In the genomic region with DNA sequence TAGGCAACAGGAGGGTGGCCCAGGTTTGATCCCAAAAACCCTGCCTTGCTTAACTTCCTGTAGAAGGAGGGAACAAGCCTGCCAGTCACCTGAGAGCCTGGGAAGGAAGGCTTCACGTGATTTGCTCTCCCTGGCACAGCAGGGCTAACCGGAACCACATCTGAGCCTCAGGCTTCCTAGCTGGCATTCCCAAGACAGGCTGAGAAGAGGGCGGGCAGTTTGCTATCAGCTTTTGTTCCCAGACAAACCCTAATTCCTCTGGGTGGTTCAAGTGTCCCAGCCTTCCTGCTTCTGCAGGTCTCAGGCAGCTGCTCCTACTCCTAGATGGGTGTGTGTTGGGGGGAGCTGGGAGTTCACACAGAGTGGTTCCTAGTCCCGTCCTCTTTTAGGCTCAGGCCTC, we compare ENCODE assay signal across 10 mouse cellular contexts. TPM values are rescaled to one million over a fixed set of nuclear protein-coding genes. Genes with fewer than 3 reads are reported as not detected.
DNase-seq lines count a peak whose midpoint lies in the region; ATAC-seq lines count a peak whose summit lies in the region.
"Had no signal": no experiment of that assay in that cellular context is flagged by ENCODE, and none has a peak within 500 bp of the region (broad histone marks: within the 10 kb centered on the region; RNA-seq: fewer than 3 reads in every experiment).

No protein-coding gene starts in this region.

- peaks cover 13% of the 10 kb centered on the region for H3K36me3 ChIP-seq in hindbrain, embryonic 10.5 days
- H3K36me3 ChIP-seq in hindbrain, embryonic 16.5 days (ENCODE audit: control insufficient read depth, insufficient read depth, low read length): no peaks in the 10 kb centered on the region
- H3K36me3 ChIP-seq in hindbrain, embryonic 13.5 days: no peaks in the 10 kb centered on the region
- H3K36me3 ChIP-seq: forebrain, embryonic 15.5 days had no signal

- H3K4me1 ChIP-seq in hindbrain, embryonic 10.5 days (replicated peaks): peaks cover 70% of the 10 kb centered on the region
- peaks cover 12% of the 10 kb centered on the region for H3K4me1 ChIP-seq in hindbrain, embryonic 16.5 days (ENCODE audit: control insufficient read depth, insufficient read depth, low read depth, low read length)
- peaks cover 61% of the 10 kb centered on the region for H3K4me1 ChIP-seq in hindbrain, embryonic 13.5 days (replicated peaks)

- no peak for DNase-seq in hindbrain, embryonic 10.5 days (ENCODE audit: low spot score)
- DNase-seq in ZHBTc4 (ENCODE audit: low read depth, low spot score): peak; percentile 87
- peak; percentile 68 for DNase-seq in lung, postnatal 36 days
- no peak for DNase-seq in T-cell, adult 2 months (ENCODE audit: low spot score)
- no peak for DNase-seq in testis, postnatal 14 days (ENCODE audit: low spot score)

- no peaks in the 10 kb centered on the region for H3K9me3 ChIP-seq in hindbrain, embryonic 10.5 days
- no peaks in the 10 kb centered on the region for H3K9me3 ChIP-seq in hindbrain, embryonic 16.5 days (ENCODE audit: control insufficient read depth, low read length)
- no peaks in the 10 kb centered on the region for H3K9me3 ChIP-seq in hindbrain, embryonic 13.5 days
- H3K9me3 ChIP-seq: forebrain, embryonic 15.5 days; G1E had no signal

- peak overlapping the region; percentile 90 for H3K27ac ChIP-seq in hindbrain, embryonic 10.5 days
- H3K27ac ChIP-seq in hindbrain, embryonic 16.5 days (ENCODE audit: low read depth, low read length): no peak overlapping the region
- peak overlapping the region; percentile 72 for H3K27ac ChIP-seq in hindbrain, embryonic 13.5 days
- H3K27ac ChIP-seq: forebrain, embryonic 15.5 days had no signal

- H3K27me3 ChIP-seq in hindbrain, embryonic 10.5 days (ENCODE audit: insufficient read depth, poor library complexity, severe bottlenecking): no peaks in the 10 kb centered on the region
- no peaks in the 10 kb centered on the region for H3K27me3 ChIP-seq in hindbrain, embryonic 16.5 days (replicated peaks; ENCODE audit: control insufficient read depth, insufficient read depth, low read length)
- no peaks in the 10 kb centered on the region for H3K27me3 ChIP-seq in hindbrain, embryonic 13.5 days
- H3K27me3 ChIP-seq: forebrain, embryonic 15.5 days had no signal

- WGBS in hindbrain, embryonic 10.5 days: 43% methylated on average over 4 of the region's 4 CpGs
- WGBS in hindbrain, embryonic 16.5 days: 28% methylated on average over 4 of the region's 4 CpGs
- 40% methylated on average over 4 of the region's 4 CpGs for WGBS in hindbrain, embryonic 13.5 days

- H3K4me3 ChIP-seq in hindbrain, embryonic 10.5 days: no peak overlapping the region; the same call in 1 of the 2 replicates
- no peak overlapping the region for H3K4me3 ChIP-seq in hindbrain, embryonic 16.5 days (ENCODE audit: low read length)
- no peak overlapping the region for H3K4me3 ChIP-seq in hindbrain, embryonic 13.5 days
- H3K4me3 ChIP-seq: forebrain, embryonic 15.5 days had no signal

- no peak overlapping the region for H3K9ac ChIP-seq in hindbrain, embryonic 16.5 days (ENCODE audit: low read depth, low read length)
- H3K9ac ChIP-seq in hindbrain, embryonic 13.5 days: peak overlapping the region; percentile 49; the same call in 1 of the 2 replicates
- H3K9ac ChIP-seq: forebrain, embryonic 15.5 days had no signal

- no peak overlapping the region for H3K4me2 ChIP-seq in hindbrain, embryonic 16.5 days (ENCODE audit: low read length)
- H3K4me2 ChIP-seq in hindbrain, embryonic 13.5 days: no peak overlapping the region
- H3K4me2 ChIP-seq: forebrain, embryonic 15.5 days had no signal

- ATAC-seq in hindbrain, embryonic 16.5 days: no peak
- no peak for ATAC-seq in hindbrain, embryonic 13.5 days (ENCODE audit: low FRiP score)
- no peak for ATAC-seq in megakaryocyte progenitor cell, adult 5-6 weeks (replicated peaks; ENCODE audit: poor library complexity)
- ATAC-seq: forebrain, embryonic 15.5 days had no signal

RNA-seq across cellular contexts. Expression of a gene that starts 15.2 kb away (rescaled TPM):
- polyA plus RNA-seq in hindbrain, embryonic 10.5 days (2016; fragmentation: Nextera tagmentation; extraction: Ambion mirVana): 116 and 131 TPM in 2 replicates
- polyA plus RNA-seq in hindbrain, embryonic 16.5 days (2015; fragmentation: Nextera tagmentation; extraction: Ambion mirVana): 142 and 150 TPM in 2 replicates
- polyA plus RNA-seq in hindbrain, embryonic 13.5 days (2015; fragmentation: Nextera tagmentation; extraction: Ambion mirVana): 142 and 145 TPM in 2 replicates
- total RNA-seq in megakaryocyte progenitor cell, adult 5-6 weeks (2015): 76.6 and 87.2 TPM in 2 replicates
- 26.5 and 32.3 TPM in 2 replicates for total RNA-seq in megakaryocyte progenitor cell, adult 5-6 weeks (2017)

RNA-seq across cellular contexts. Expression of a gene that starts 19.1 kb away (rescaled TPM):
- 1.6 and 2.5 TPM in 2 replicates for polyA plus RNA-seq in hindbrain, embryonic 10.5 days (2016; fragmentation: Nextera tagmentation; extraction: Ambion mirVana)
- polyA plus RNA-seq in hindbrain, embryonic 16.5 days (2015; fragmentation: Nextera tagmentation; extraction: Ambion mirVana): 16.9 and 20.4 TPM in 2 replicates
- polyA plus RNA-seq in hindbrain, embryonic 13.5 days (2015; fragmentation: Nextera tagmentation; extraction: Ambion mirVana): 9.0 and 9.6 TPM in 2 replicates
- not detected in 2 replicates for total RNA-seq in megakaryocyte progenitor cell, adult 5-6 weeks (2015)
- not detected in 2 replicates for total RNA-seq in megakaryocyte progenitor cell, adult 5-6 weeks (2017)

RNA-seq across cellular contexts. Expression of a gene that starts 20.0 kb away (rescaled TPM):
- polyA plus RNA-seq in hindbrain, embryonic 10.5 days (2016; fragmentation: Nextera tagmentation; extraction: Ambion mirVana): 0.11 and 0.39 TPM in 2 replicates
- 0.72 and 1.6 TPM in 2 replicates for polyA plus RNA-seq in hindbrain, embryonic 16.5 days (2015; fragmentation: Nextera tagmentation; extraction: Ambion mirVana)
- 0.53 and 0.56 TPM in 2 replicates for polyA plus RNA-seq in hindbrain, embryonic 13.5 days (2015; fragmentation: Nextera tagmentation; extraction: Ambion mirVana)
- not detected in 2 replicates for total RNA-seq in megakaryocyte progenitor cell, adult 5-6 weeks (2015)
- total RNA-seq in megakaryocyte progenitor cell, adult 5-6 weeks (2017): not detected in 2 replicates
- polyA plus RNA-seq: G1E had no signal

RNA-seq across cellular contexts. Expression of a gene that starts 20.4 kb away (rescaled TPM):
- polyA plus RNA-seq in hindbrain, embryonic 10.5 days (2016; fragmentation: Nextera tagmentation; extraction: Ambion mirVana): 10.9 and 11.0 TPM in 2 replicates
- polyA plus RNA-seq in hindbrain, embryonic 16.5 days (2015; fragmentation: Nextera tagmentation; extraction: Ambion mirVana): 7.3 and 7.9 TPM in 2 replicates
- 7.0 and 7.1 TPM in 2 replicates for polyA plus RNA-seq in hindbrain, embryonic 13.5 days (2015; fragmentation: Nextera tagmentation; extraction: Ambion mirVana)
- 1.9 and 2.9 TPM in 2 replicates for total RNA-seq in megakaryocyte progenitor cell, adult 5-6 weeks (2015)
- total RNA-seq in megakaryocyte progenitor cell, adult 5-6 weeks (2017): 1.9 and 2.2 TPM in 2 replicates

RNA-seq across cellular contexts. Expression of a gene that starts 31.4 kb away (rescaled TPM):
- 19.8 and 21.0 TPM in 2 replicates for polyA plus RNA-seq in hindbrain, embryonic 10.5 days (2016; fragmentation: Nextera tagmentation; extraction: Ambion mirVana)
- polyA plus RNA-seq in hindbrain, embryonic 16.5 days (2015; fragmentation: Nextera tagmentation; extraction: Ambion mirVana): 49.6 and 54.3 TPM in 2 replicates
- 22.8 and 23.4 TPM in 2 replicates for polyA plus RNA-seq in hindbrain, embryonic 13.5 days (2015; fragmentation: Nextera tagmentation; extraction: Ambion mirVana)
- 26.2 and 33.1 TPM in 2 replicates for total RNA-seq in megakaryocyte progenitor cell, adult 5-6 weeks (2015)
- total RNA-seq in megakaryocyte progenitor cell, adult 5-6 weeks (2017): 38.7 and 40.4 TPM in 2 replicates

Comparison
In these comparisons a context has a peak if more than half of its experiments do, and no peak if none do; other contexts are left out.
1. DNase-seq: peak in ZHBTc4 (single experiment) and lung, postnatal 36 days (single experiment); none in hindbrain, embryonic 10.5 days (single experiment), T-cell, adult 2 months (single experiment) and testis, postnatal 14 days (single experiment).